Mouse (Mus musculus): ENCODE results near the gene Armh3.

Armh3 gene

DNA sequence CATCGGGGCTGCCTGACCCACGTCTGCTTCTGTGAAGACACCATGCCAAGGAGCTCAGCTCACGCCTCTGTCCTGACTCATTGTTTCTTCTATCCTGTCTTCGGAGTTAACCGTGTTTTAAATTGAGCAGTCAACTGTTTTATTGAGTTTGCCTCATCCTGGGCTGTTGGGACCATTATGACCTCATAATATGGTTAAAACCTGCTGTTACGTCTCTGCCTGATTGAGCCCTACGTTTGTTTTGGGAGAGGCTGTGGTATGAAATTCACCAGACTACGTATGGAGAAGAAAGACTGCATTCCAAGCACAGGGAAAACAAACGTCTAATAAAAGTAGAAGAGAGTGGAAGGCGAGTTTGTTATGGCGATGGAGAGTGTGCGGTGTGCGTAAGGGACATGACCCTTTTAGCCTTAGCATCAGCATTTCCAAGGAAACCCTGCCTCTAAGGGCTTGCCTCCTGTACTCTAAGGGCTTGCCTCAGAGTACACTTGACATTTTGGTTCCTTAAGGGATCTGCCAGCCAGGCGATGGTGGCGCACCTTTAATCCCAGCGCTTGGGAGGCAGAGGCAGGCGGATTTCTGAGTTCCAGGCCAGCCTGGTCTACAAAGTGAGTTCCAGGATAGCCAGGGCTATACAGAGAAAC lies 214.2 kb downstream of the Armh3 start:
- DNase-seq, result no peak

DNA sequence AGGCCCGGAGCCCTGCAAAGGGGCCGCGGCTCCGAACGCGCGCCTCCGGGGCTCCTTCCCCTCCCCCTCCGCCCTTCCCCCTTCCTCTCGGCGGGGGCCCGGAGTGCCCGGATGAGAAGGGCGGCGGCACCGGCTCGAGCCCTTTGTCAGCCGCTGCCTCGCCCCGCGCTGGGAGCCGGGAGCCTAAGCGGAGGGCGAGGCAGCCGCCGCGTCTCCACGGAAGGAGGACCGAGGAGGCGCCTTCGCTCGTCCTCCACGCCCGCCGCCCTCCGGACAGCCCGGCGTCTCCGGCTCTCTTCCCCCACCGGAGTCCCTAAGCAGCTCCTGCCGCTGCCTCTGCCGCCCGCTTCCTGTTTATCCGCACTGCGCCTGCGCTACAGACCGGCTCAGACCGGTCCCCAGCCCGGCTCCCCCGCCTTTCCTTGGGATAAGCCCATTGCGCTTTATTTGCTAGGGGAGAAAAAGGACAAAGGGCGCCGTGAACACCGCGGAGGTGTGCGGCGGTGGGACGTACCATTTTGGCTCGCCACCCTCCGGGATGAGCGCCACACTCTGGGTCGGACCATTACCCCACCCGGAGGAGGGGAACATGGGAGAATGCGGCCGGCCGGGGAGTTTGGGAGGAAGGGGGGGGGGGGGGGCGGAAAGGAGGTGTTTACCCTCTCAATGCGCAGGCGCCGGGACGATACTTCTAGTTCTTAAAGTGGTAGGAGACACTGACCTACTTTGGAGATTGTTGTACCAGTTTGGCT lies 214.9 kb downstream of the Armh3 start, which contains the start of gene Mgea5:
Gene Mgea5, minus strand, starts transcription at position 657 of the 752 bp plus-strand sequence.
- peak; percentile 99 for DNase-seq

GRCm38 (mm10) chr19:45782315-45783001 lies 215.8 kb downstream of the Armh3 start:
- peak; percentile 50 for DNase-seq

GRCm38 (mm10) chr19:45781676-45782075 lies 216.6 kb downstream of the Armh3 start:
- DNase-seq, result no peak

DNA sequence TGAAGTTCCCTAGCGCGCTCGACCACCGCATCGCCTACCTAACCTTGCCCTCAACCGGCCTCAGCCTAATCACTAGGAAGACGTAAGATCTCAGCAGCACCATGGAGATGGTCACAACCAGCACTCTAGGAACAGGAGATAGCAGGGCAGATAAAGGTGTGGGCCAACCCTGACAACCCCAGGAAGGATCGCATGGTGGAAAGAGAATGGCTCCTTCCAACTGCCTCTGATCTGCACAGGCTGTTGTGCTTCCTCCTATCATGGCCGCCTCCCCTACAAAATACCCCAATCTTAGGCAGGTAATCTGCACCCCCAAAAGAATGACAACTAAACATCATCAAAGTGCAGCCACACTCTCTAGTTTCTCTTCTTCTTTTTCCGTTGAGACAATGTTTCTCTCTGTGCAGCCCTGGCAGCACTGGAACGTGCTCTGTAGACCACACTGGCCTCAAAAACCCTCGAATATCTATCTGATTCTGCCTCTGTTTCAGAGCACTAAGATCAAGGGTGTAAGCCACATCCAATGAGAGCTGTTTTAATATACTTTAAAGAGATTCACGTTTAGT lies 217.9 kb downstream of the Armh3 start:
- DNase-seq, result no peak

- DNase-seq, result no peak
Measured at GRCm38 (mm10) chr19:45775486-45775885, 222.8 kb downstream of the Armh3 start.

DNA sequence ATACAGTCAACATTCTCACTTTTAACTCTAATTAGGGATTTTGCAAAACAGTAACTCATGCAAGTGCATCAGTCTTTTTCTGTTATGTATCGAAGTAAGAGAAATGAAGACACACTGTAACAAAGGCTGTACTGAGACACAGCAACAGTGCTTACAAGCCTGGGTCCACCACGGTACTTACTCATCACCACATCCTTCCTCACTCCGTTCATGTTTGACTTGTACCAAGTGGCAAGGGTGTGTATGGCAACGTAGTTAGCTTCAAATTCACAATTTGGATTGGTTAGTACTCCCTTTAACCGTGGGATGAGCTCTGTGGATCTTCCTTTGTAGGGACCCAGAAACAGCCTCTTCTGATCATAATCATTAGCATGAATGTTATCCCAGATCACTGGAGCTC lies 226.8 kb downstream of the Armh3 start:
- no peak for DNase-seq
